Mouse (Mus musculus): Measurements from ENCODE around the gene Ptpn1.

GRCm38 (mm10) chr2:167904621-167905367 lies 27.1 kb upstream of the Ptpn1 start:
- TF ChIP-seq CTCF (IDR thresholded peaks at IDR 0.05; ENCODE audit: extremely low read depth, insufficient read depth, low read length) (no peak), POLR2A (IDR thresholded peaks at IDR 0.05; ENCODE audit: extremely low read depth, insufficient read depth, low read length) (no peak)

Measured in cortical plate, adult 2 months (tissue).